Mouse (Mus musculus) kidney, adult 2 months (tissue): ENCODE measurements around the gene Fnip1.

ENCODE experiments used
- CTCF ChIP-seq: fragments of 200-500 bp; conservative IDR thresholded peaks from 2 replicates; pipeline ENCODE4 v1.5.1; 2011; ENCODE audit warnings: low read depth, mild to moderate bottlenecking, control low read depth, low read length, moderate library complexity, mixed read lengths; ENCODE audit not compliant: insufficient read depth, insufficient read length
- POLR2A ChIP-seq: fragments of 200-500 bp; IDR thresholded peaks from one replicate; pipeline ENCODE4 v1.6.1; 2011; ENCODE audit warnings: low read depth, low read length, control low read depth

DNA sequence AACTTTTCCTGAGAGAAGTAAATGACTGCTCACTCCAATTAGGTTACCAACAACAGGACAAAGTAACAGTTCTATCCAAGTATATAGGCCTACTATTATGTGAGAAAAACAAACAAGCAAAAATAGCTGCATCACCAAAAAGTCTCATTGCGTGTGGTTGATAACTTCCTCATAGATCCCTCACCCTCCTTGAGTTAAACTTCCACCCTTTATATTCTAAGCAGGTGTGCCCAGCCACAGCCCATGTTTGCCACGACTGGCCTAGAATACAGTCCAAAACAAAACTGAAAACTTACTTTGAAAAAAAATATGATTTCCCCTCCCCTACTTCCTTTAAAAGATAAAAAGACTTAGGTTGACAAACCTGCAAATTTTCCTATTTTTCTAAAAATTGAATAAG lies 90.0 kb downstream of the Fnip1 start:
- TF ChIP-seq POLR2A: no peak
- TF ChIP-seq CTCF: no peak
